Mouse (Mus musculus) urinary bladder, postnatal 10 days (tissue): ENCODE measurements around the gene Fndc3a.

ENCODE experiments used
- DNase-seq: peaks from one replicate; pipeline ENCODE4 v3.0.0; 2022; ENCODE audit warnings: low spot score

The Fndc3a gene

GRCm38 (mm10) chr14:72709710-72710340 lies at the start of gene Fndc3a:
Gene Fndc3a, minus strand, starts transcription at chr14:72710003.
- peak; percentile 52 for DNase-seq

- no peak for DNase-seq
Measured at GRCm38 (mm10) chr14:72752893-72753292, 43.1 kb upstream of the Fndc3a start.

- DNase-seq = no peak
Measured at GRCm38 (mm10) chr14:72750426-72751182, 40.8 kb upstream of the Fndc3a start.

- no peak for DNase-seq
Measured at GRCm38 (mm10) chr14:72748331-72748730, 38.5 kb upstream of the Fndc3a start.

- DNase-seq = no peak
Measured at GRCm38 (mm10) chr14:72741667-72742066, 31.9 kb upstream of the Fndc3a start.

GRCm38 (mm10) chr14:72740336-72740735 lies 30.5 kb upstream of the Fndc3a start:
- DNase-seq = no peak

GRCm38 (mm10) chr14:72739484-72740208 lies 29.8 kb upstream of the Fndc3a start:
- no peak for DNase-seq

- no peak for DNase-seq
Measured at GRCm38 (mm10) chr14:72738776-72739175, 29.0 kb upstream of the Fndc3a start.

GRCm38 (mm10) chr14:72738217-72738616 lies 28.4 kb upstream of the Fndc3a start:
- no peak for DNase-seq

GRCm38 (mm10) chr14:72725865-72726264 lies 16.1 kb upstream of the Fndc3a start:
- DNase-seq = no peak

- no peak for DNase-seq
Measured at GRCm38 (mm10) chr14:72722274-72723053, 12.7 kb upstream of the Fndc3a start.

GRCm38 (mm10) chr14:72716175-72716574 lies 6.4 kb upstream of the Fndc3a start:
- DNase-seq = no peak

GRCm38 (mm10) chr14:72711130-72711529 lies 1.3 kb upstream of the Fndc3a start:
- DNase-seq = no peak

- DNase-seq = no peak
Measured at GRCm38 (mm10) chr14:72710341-72711027, 681 bp upstream of the Fndc3a start.

GRCm38 (mm10) chr14:72709091-72709709 lies 603 bp downstream of the Fndc3a start:
- DNase-seq = peak; percentile 11

GRCm38 (mm10) chr14:72708581-72708991 lies 1.2 kb downstream of the Fndc3a start:
- no peak for DNase-seq

- no peak for DNase-seq
Measured at GRCm38 (mm10) chr14:72700056-72700455, 9.7 kb downstream of the Fndc3a start.

GRCm38 (mm10) chr14:72691406-72691805 lies 18.4 kb downstream of the Fndc3a start:
- no peak for DNase-seq

- DNase-seq = no peak
Measured at GRCm38 (mm10) chr14:72689525-72689924, 20.3 kb downstream of the Fndc3a start.

- DNase-seq = no peak
Measured at GRCm38 (mm10) chr14:72684857-72685370, 24.9 kb downstream of the Fndc3a start.

- no peak for DNase-seq
Measured at GRCm38 (mm10) chr14:72677247-72677646, 32.6 kb downstream of the Fndc3a start.
